Mouse (Mus musculus) testis, adult 2 months (tissue): ENCODE results near the gene Cdc42bpg. TPM values are rescaled to one million over a fixed set of nuclear protein-coding genes. Genes with fewer than 3 reads are reported as not detected.

Experiments used
- H3K27ac ChIP-seq: fragments of 200-500 bp; 2 replicates; pipeline ENCODE4 v1.5.1; 2012; ENCODE audit warnings: low read depth, low read length; ENCODE audit not compliant: control insufficient read depth, insufficient read depth
- H3K27me3 ChIP-seq: fragments of 200-500 bp; 2 replicates; pipeline ENCODE4 v1.6.1; 2012; ENCODE audit warnings: mild to moderate bottlenecking, low read length, moderate library complexity; ENCODE audit not compliant: control insufficient read depth, insufficient read depth
- H3K36me3 ChIP-seq: fragments of 200-500 bp; 2 replicates; pipeline ENCODE4 v1.6.1; 2012; ENCODE audit warnings: mild to moderate bottlenecking, low read length; ENCODE audit not compliant: control insufficient read depth, insufficient read depth
- H3K4me1 ChIP-seq: fragments of 200-500 bp; 2 replicates; pipeline ENCODE4 v1.6.1; 2012; ENCODE audit warnings: low read length; ENCODE audit not compliant: control insufficient read depth, insufficient read depth
- H3K4me3 ChIP-seq: fragments of 200-500 bp; 2 replicates; pipeline ENCODE4 v1.5.1; 2012; ENCODE audit warnings: low read depth, mild to moderate bottlenecking, low read length, moderate library complexity, mixed read lengths; ENCODE audit not compliant: control insufficient read depth
- CTCF ChIP-seq: fragments of 200-500 bp; IDR thresholded peaks from 2 replicates; pipeline ENCODE4 v1.5.1; 2012; ENCODE audit warnings: low read depth, mild to moderate bottlenecking, inconsistent platforms, low read length, moderate library complexity; ENCODE audit not compliant: control insufficient read depth, insufficient read depth, insufficient replicate concordance
- POLR2A ChIP-seq: fragments of 200-500 bp; IDR thresholded peaks from 2 replicates; pipeline ENCODE4 v1.6.1; 2012; ENCODE audit warnings: low read depth, mild to moderate bottlenecking, inconsistent platforms, low read length, moderate library complexity; ENCODE audit not compliant: control insufficient read depth
- polyA plus RNA-seq: library from polyadenylated mRNA; depleted of rRNA; stranded (reverse); fragments of >200 nt; gene quantifications from 2 replicates; pipeline ENCODE4 v1.2.3, GENCODE M21; 2012

Gene Cdc42bpg
- polyA plus RNA-seq, 1 experiment, result 5.4 TPM

GRCm38 (mm10) chr19:6264945-6265344, 41.3 kb upstream of the Cdc42bpg start:
- H3K4me3 ChIP-seq, result no peak overlapping the region
- no peak for TF ChIP-seq POLR2A
- TF ChIP-seq CTCF, result no peak
- H3K4me1 ChIP-seq, result no peaks in the 10 kb centered on the region
- no peak overlapping the region for H3K27ac ChIP-seq
- no peaks in the 10 kb centered on the region; the same call in 1 of the 2 replicates for H3K36me3 ChIP-seq
- no peaks in the 10 kb centered on the region for H3K27me3 ChIP-seq

GRCm38 (mm10) chr19:6265727-6266182, 40.5 kb upstream of the Cdc42bpg start:
- TF ChIP-seq POLR2A (no peak), CTCF (no peak)
- H3K4me1 ChIP-seq, result no peaks in the 10 kb centered on the region
- no peaks in the 10 kb centered on the region; the same call in 1 of the 2 replicates for H3K36me3 ChIP-seq
- H3K4me3 ChIP-seq, result no peak overlapping the region
- H3K27ac ChIP-seq, result no peak overlapping the region
- no peaks in the 10 kb centered on the region for H3K27me3 ChIP-seq

- no peak for TF ChIP-seq POLR2A
- TF ChIP-seq CTCF, result no peak
- H3K27me3 ChIP-seq, result no peaks in the 10 kb centered on the region
- no peak overlapping the region for H3K4me3 ChIP-seq
- H3K4me1 ChIP-seq, result no peaks in the 10 kb centered on the region
- no peaks in the 10 kb centered on the region for H3K36me3 ChIP-seq
- H3K27ac ChIP-seq, result no peak overlapping the region
These were observed 38.7 kb upstream of the Cdc42bpg start for GRCm38 (mm10) chr19:6267306-6268169.

- TF ChIP-seq CTCF, result peak; percentile 91; the same call in 1 of the 2 replicates
- no peak for TF ChIP-seq POLR2A
These were observed 38.1 kb upstream of the Cdc42bpg start for GRCm38 (mm10) chr19:6268170-6268528.

GRCm38 (mm10) chr19:6268670-6269132, 37.6 kb upstream of the Cdc42bpg start:
- H3K27ac ChIP-seq, result no peak overlapping the region
- no peaks in the 10 kb centered on the region for H3K36me3 ChIP-seq
- no peaks in the 10 kb centered on the region for H3K27me3 ChIP-seq
- TF ChIP-seq POLR2A, result no peak
- TF ChIP-seq CTCF, result no peak
- no peak overlapping the region for H3K4me3 ChIP-seq
- peaks cover 2% of the 10 kb centered on the region; the same call in 1 of the 2 replicates for H3K4me1 ChIP-seq

More at GRCm38 (mm10) chr19:6268170-6268528, 38.1 kb upstream of the Cdc42bpg start:
- H3K27me3 ChIP-seq, result no peaks in the 10 kb centered on the region
- no peak overlapping the region for H3K27ac ChIP-seq
- H3K36me3 ChIP-seq, result no peaks in the 10 kb centered on the region
- no peak overlapping the region for H3K4me3 ChIP-seq
- no peaks in the 10 kb centered on the region for H3K4me1 ChIP-seq

GRCm38 (mm10) chr19:6269798-6270475, 36.3 kb upstream of the Cdc42bpg start:
- H3K27me3 ChIP-seq, result no peaks in the 10 kb centered on the region
- H3K36me3 ChIP-seq, result no peaks in the 10 kb centered on the region
- TF ChIP-seq CTCF, result no peak
- no peak for TF ChIP-seq POLR2A
- peaks cover 4% of the 10 kb centered on the region; the same call in 1 of the 2 replicates for H3K4me1 ChIP-seq
- H3K27ac ChIP-seq, result no peak overlapping the region
- H3K4me3 ChIP-seq, result no peak overlapping the region

- H3K27me3 ChIP-seq, result no peaks in the 10 kb centered on the region
- no peak overlapping the region for H3K27ac ChIP-seq
- H3K4me1 ChIP-seq, result peaks cover 5% of the 10 kb centered on the region
- H3K4me3 ChIP-seq, result no peak overlapping the region
- TF ChIP-seq CTCF (no peak), POLR2A (no peak)
- no peaks in the 10 kb centered on the region for H3K36me3 ChIP-seq
These were observed 35.6 kb upstream of the Cdc42bpg start for GRCm38 (mm10) chr19:6270661-6271060.
